Mouse (Mus musculus): ENCODE results near the gene Adgra1. TPM values are rescaled to one million over a fixed set of nuclear protein-coding genes. Genes with fewer than 3 reads are reported as not detected.

Gene Adgra1
- total and polyA plus RNA-seq, 2 experiments from 2014 or later, result 17.1 to 39.3 TPM

- ATAC-seq, result no peak
Observed at GRCm38 (mm10) chr7:139901981-139902380, 68.0 kb downstream of the Adgra1 start.

GRCm38 (mm10) chr7:139905261-139905660 is 71.3 kb downstream of the Adgra1 start:
- Histone ChIP-seq H3K36me3 (ENCODE audit: insufficient read depth) (no peaks in the 10 kb centered on the region), H3K27me3 (ENCODE audit: insufficient read depth, low read length) (no peaks in the 10 kb centered on the region), H3K9me3 (ENCODE audit: low read length) (no peaks in the 10 kb centered on the region), H3K27ac (ENCODE audit: low read depth, low read length) (no peak overlapping the region), H3K9ac (no peak overlapping the region), H3K4me3 (ENCODE audit: low read depth, low read length) (no peak overlapping the region), H3K4me1 (ENCODE audit: insufficient read depth) (peaks cover 15% of the 10 kb centered on the region), H3K4me2 (ENCODE audit: low read depth) (no peak overlapping the region)
- TF ChIP-seq CTCF (IDR thresholded peaks at IDR 0.05; ENCODE audit: low read depth), result no peak
- DNase-seq (no peak), ATAC-seq (no peak)
- 28% methylated on average over 6 of the region's 6 CpGs for WGBS

More at GRCm38 (mm10) chr7:139901981-139902380, 68.0 kb downstream of the Adgra1 start:
- H3K4me1 ChIP-seq (ENCODE audit: insufficient read depth), result no peaks in the 10 kb centered on the region; the same call in 1 of the 2 replicates
- H3K4me3 ChIP-seq (ENCODE audit: low read depth, low read length), result no peak overlapping the region
- no peak overlapping the region for H3K9ac ChIP-seq
- no peak for DNase-seq
- no peak overlapping the region for H3K4me2 ChIP-seq (ENCODE audit: low read depth)
- H3K36me3 ChIP-seq (ENCODE audit: insufficient read depth), result no peaks in the 10 kb centered on the region
- no peaks in the 10 kb centered on the region for H3K9me3 ChIP-seq (ENCODE audit: low read length)
- 36% methylated on average over 1 of the region's 1 CpGs for WGBS
- H3K27ac ChIP-seq (ENCODE audit: low read depth, low read length), result no peak overlapping the region
- TF ChIP-seq CTCF (IDR thresholded peaks at IDR 0.05; ENCODE audit: low read depth), result no peak
- H3K27me3 ChIP-seq (ENCODE audit: insufficient read depth, low read length), result no peaks in the 10 kb centered on the region

GRCm38 (mm10) chr7:139905661-139906060 is 71.7 kb downstream of the Adgra1 start:
- DNase-seq, result no peak
- H3K9me3 ChIP-seq (ENCODE audit: low read length), result no peaks in the 10 kb centered on the region
- H3K4me1 ChIP-seq (ENCODE audit: insufficient read depth), result peaks cover 16% of the 10 kb centered on the region
- TF ChIP-seq CTCF (IDR thresholded peaks at IDR 0.05; ENCODE audit: low read depth), result peak; percentile 58
- H3K9ac ChIP-seq, result no peak overlapping the region
- H3K4me2 ChIP-seq (ENCODE audit: low read depth), result no peak overlapping the region
- ATAC-seq, result no peak
- H3K4me3 ChIP-seq (ENCODE audit: low read depth, low read length), result no peak overlapping the region
- WGBS, result 8% methylated on average over 6 of the region's 6 CpGs
- H3K27ac ChIP-seq (ENCODE audit: low read depth, low read length), result no peak overlapping the region
- no peaks in the 10 kb centered on the region for H3K27me3 ChIP-seq (ENCODE audit: insufficient read depth, low read length)
- H3K36me3 ChIP-seq (ENCODE audit: insufficient read depth), result no peaks in the 10 kb centered on the region

GRCm38 (mm10) chr7:139908176-139908575 is 74.2 kb downstream of the Adgra1 start:
- no peak overlapping the region for H3K9ac ChIP-seq
- H3K4me3 ChIP-seq (ENCODE audit: low read depth, low read length), result no peak overlapping the region
- no peak overlapping the region for H3K4me2 ChIP-seq (ENCODE audit: low read depth)

GRCm38 (mm10) chr7:139909469-139909868 is 75.5 kb downstream of the Adgra1 start:
- peaks cover 10% of the 10 kb centered on the region for H3K27me3 ChIP-seq (ENCODE audit: insufficient read depth, low read length)
- no peak overlapping the region for H3K9ac ChIP-seq
- no peak overlapping the region for H3K4me2 ChIP-seq (ENCODE audit: low read depth)
- DNase-seq (peak; percentile 65), ATAC-seq (peak; percentile 83)
- no peaks in the 10 kb centered on the region for H3K36me3 ChIP-seq (ENCODE audit: insufficient read depth)
- no peak overlapping the region for H3K27ac ChIP-seq (ENCODE audit: low read depth, low read length)
- no peak for TF ChIP-seq CTCF (IDR thresholded peaks at IDR 0.05; ENCODE audit: low read depth)
- H3K4me1 ChIP-seq (ENCODE audit: insufficient read depth), result peaks cover 19% of the 10 kb centered on the region
- H3K9me3 ChIP-seq (ENCODE audit: low read length), result no peaks in the 10 kb centered on the region
- 18% methylated on average over 6 of the region's 6 CpGs for WGBS
- H3K4me3 ChIP-seq (ENCODE audit: low read depth, low read length), result no peak overlapping the region

More at GRCm38 (mm10) chr7:139908176-139908575, 74.2 kb downstream of the Adgra1 start:
- Histone ChIP-seq H3K27ac (ENCODE audit: low read depth, low read length) (0 out of 2 replicates have a peak overlapping the region, but pooled peaks have one; percentile 29), H3K9me3 (ENCODE audit: low read length) (no peaks in the 10 kb centered on the region), H3K27me3 (ENCODE audit: insufficient read depth, low read length) (no peaks in the 10 kb centered on the region), H3K36me3 (ENCODE audit: insufficient read depth) (no peaks in the 10 kb centered on the region), H3K4me1 (ENCODE audit: insufficient read depth) (peaks cover 16% of the 10 kb centered on the region)
- no peak for TF ChIP-seq CTCF (IDR thresholded peaks at IDR 0.05; ENCODE audit: low read depth)
- WGBS, result 52% methylated on average over 5 of the region's 5 CpGs
- peak; percentile 59 for ATAC-seq
- DNase-seq, result peak; percentile 75

GRCm38 (mm10) chr7:139910204-139910835 is 76.3 kb downstream of the Adgra1 start:
- Histone ChIP-seq H3K4me1 (ENCODE audit: insufficient read depth) (peaks cover 22% of the 10 kb centered on the region), H3K4me2 (ENCODE audit: low read depth) (no peak overlapping the region), H3K36me3 (ENCODE audit: insufficient read depth) (no peaks in the 10 kb centered on the region), H3K4me3 (ENCODE audit: low read depth, low read length) (no peak overlapping the region), H3K27ac (ENCODE audit: low read depth, low read length) (no peak overlapping the region), H3K9me3 (ENCODE audit: low read length) (no peaks in the 10 kb centered on the region), H3K9ac (no peak overlapping the region; the same call in 1 of the 2 replicates), H3K27me3 (ENCODE audit: insufficient read depth, low read length) (peaks cover 18% of the 10 kb centered on the region)
- 52% methylated on average over 11 of the region's 11 CpGs for WGBS
- no peak for TF ChIP-seq CTCF (IDR thresholded peaks at IDR 0.05; ENCODE audit: low read depth)
- no peak for ATAC-seq
- DNase-seq, result no peak
